ENCODE assay signal across 9 mouse cellular contexts in genomic region chr1:136259893-136260634, GRCm38 (mm10). TPM values are rescaled to one million over a fixed set of nuclear protein-coding genes. Genes with fewer than 3 reads are reported as not detected.
DNase-seq lines count a peak whose midpoint lies in the region; ATAC-seq and TF ChIP-seq lines count a peak whose summit lies in the region.
"Had no signal": no experiment of that assay in that cellular context is flagged by ENCODE, and none has a peak within 500 bp of the region (broad histone marks: within the 10 kb centered on the region; RNA-seq: fewer than 3 reads in every experiment).

No protein-coding gene starts in this region.

- H3K27me3 ChIP-seq in thymus, adult 2 months (ENCODE audit: control insufficient read depth, insufficient read depth, low read length), result peaks cover 5% of the 10 kb centered on the region; the same call in 1 of the 2 replicates
- peaks cover 87% of the 10 kb centered on the region for H3K27me3 ChIP-seq in forebrain, embryonic 10.5 days (ENCODE audit: poor library complexity, severe bottlenecking)
- H3K27me3 ChIP-seq in heart, embryonic 13.5 days (replicated peaks), result peaks cover 94% of the 10 kb centered on the region
- peaks cover 55% of the 10 kb centered on the region for H3K27me3 ChIP-seq in kidney, postnatal 0 days (ENCODE audit: insufficient read depth, low read length)
- H3K27me3 ChIP-seq in liver, embryonic 12.5 days (replicated peaks), result peaks cover 93% of the 10 kb centered on the region
- peaks cover 14% of the 10 kb centered on the region for H3K27me3 ChIP-seq in neural tube, embryonic 14.5 days (ENCODE audit: control insufficient read depth, insufficient read depth, low read length)
- H3K27me3 ChIP-seq: CH12.LX had no signal

- no peaks in the 10 kb centered on the region for H3K36me3 ChIP-seq in thymus, adult 2 months (ENCODE audit: control insufficient read depth, insufficient read depth, low read length)
- no peaks in the 10 kb centered on the region for H3K36me3 ChIP-seq in forebrain, embryonic 10.5 days (replicated peaks)
- H3K36me3 ChIP-seq in heart, embryonic 13.5 days, result no peaks in the 10 kb centered on the region
- H3K36me3 ChIP-seq in kidney, postnatal 0 days (ENCODE audit: insufficient read depth, low read length), result no peaks in the 10 kb centered on the region
- no peaks in the 10 kb centered on the region for H3K36me3 ChIP-seq in liver, embryonic 12.5 days
- no peaks in the 10 kb centered on the region for H3K36me3 ChIP-seq in neural tube, embryonic 14.5 days (ENCODE audit: control insufficient read depth, insufficient read depth, low read length)

- H3K9me3 ChIP-seq in forebrain, embryonic 10.5 days, result no peaks in the 10 kb centered on the region
- no peaks in the 10 kb centered on the region for H3K9me3 ChIP-seq in heart, embryonic 13.5 days
- no peaks in the 10 kb centered on the region for H3K9me3 ChIP-seq in kidney, postnatal 0 days (replicated peaks; ENCODE audit: low read length)
- H3K9me3 ChIP-seq in liver, embryonic 12.5 days (replicated peaks), result no peaks in the 10 kb centered on the region
- H3K9me3 ChIP-seq in neural tube, embryonic 14.5 days (ENCODE audit: control insufficient read depth, low read length), result no peaks in the 10 kb centered on the region

- H3K4me1 ChIP-seq in thymus, adult 2 months (replicated peaks; ENCODE audit: control insufficient read depth, insufficient read depth, low read length), result peaks cover 62% of the 10 kb centered on the region
- peaks cover 38% of the 10 kb centered on the region for H3K4me1 ChIP-seq in forebrain, embryonic 10.5 days
- H3K4me1 ChIP-seq in heart, embryonic 13.5 days, result peaks cover 26% of the 10 kb centered on the region
- H3K4me1 ChIP-seq in kidney, postnatal 0 days (replicated peaks; ENCODE audit: insufficient read depth, low read length), result peaks cover 12% of the 10 kb centered on the region; the same call in 1 of the 2 replicates
- 0 out of 2 replicates have a peak, but pooled peaks cover 13% of the 10 kb centered on the region for H3K4me1 ChIP-seq in liver, embryonic 12.5 days
- 0 out of 2 replicates have a peak, but pooled peaks cover 6% of the 10 kb centered on the region for H3K4me1 ChIP-seq in neural tube, embryonic 14.5 days (ENCODE audit: control insufficient read depth, insufficient read depth, low read length)

- peak; percentile 39; the same call in 1 of the 2 replicates for ATAC-seq in heart, embryonic 13.5 days (ENCODE audit: extremely low read depth, insufficient number of reproducible peaks, low FRiP score, low TSS enrichment)
- ATAC-seq in kidney, postnatal 0 days (replicated peaks; ENCODE audit: low FRiP score, low read depth), result peak; percentile 75
- peak; percentile 53; the same call in 1 of the 2 replicates for ATAC-seq in liver, embryonic 12.5 days
- ATAC-seq in neural tube, embryonic 14.5 days (ENCODE audit: low read depth), result peak; percentile 82

- H3K27ac ChIP-seq in thymus, adult 2 months (ENCODE audit: control insufficient read depth, insufficient read depth, low read length), result no peak overlapping the region
- peak overlapping the region; percentile 71 for H3K27ac ChIP-seq in forebrain, embryonic 10.5 days
- H3K27ac ChIP-seq in heart, embryonic 13.5 days (replicated peaks), result no peak overlapping the region
- H3K27ac ChIP-seq in kidney, postnatal 0 days, result no peak overlapping the region
- no peak overlapping the region for H3K27ac ChIP-seq in liver, embryonic 12.5 days
- H3K27ac ChIP-seq in neural tube, embryonic 14.5 days (ENCODE audit: low read depth, low read length), result peak overlapping the region; percentile 30; the same call in 1 of the 2 replicates

- H3K4me3 ChIP-seq in thymus, adult 2 months (ENCODE audit: control insufficient read depth, insufficient read depth, low read length), result peak overlapping the region; percentile 52
- H3K4me3 ChIP-seq in forebrain, embryonic 10.5 days, result peak overlapping the region; percentile 63
- H3K4me3 ChIP-seq in heart, embryonic 13.5 days, result peak overlapping the region; percentile 64
- peak overlapping the region; percentile 48 for H3K4me3 ChIP-seq in kidney, postnatal 0 days (replicated peaks; ENCODE audit: low read depth, low read length)
- peak overlapping the region; percentile 49 for H3K4me3 ChIP-seq in liver, embryonic 12.5 days
- H3K4me3 ChIP-seq in neural tube, embryonic 14.5 days (ENCODE audit: low read depth, low read length), result peak overlapping the region; percentile 50

- peak overlapping the region; percentile 96 for H3K4me2 ChIP-seq in heart, embryonic 13.5 days
- peak overlapping the region; percentile 92 for H3K4me2 ChIP-seq in kidney, postnatal 0 days (ENCODE audit: low read length)
- peak overlapping the region; percentile 67 for H3K4me2 ChIP-seq in liver, embryonic 12.5 days
- H3K4me2 ChIP-seq in neural tube, embryonic 14.5 days (ENCODE audit: low read depth, low read length), result peak overlapping the region; percentile 81

- under 1% methylated on average over 95 of the region's 95 CpGs for WGBS in thymus, adult 2 months
- under 1% methylated on average over 95 of the region's 95 CpGs for WGBS in forebrain, embryonic 10.5 days
- WGBS in heart, embryonic 13.5 days, result under 1% methylated on average over 95 of the region's 95 CpGs
- under 1% methylated on average over 66 of the region's 95 CpGs for WGBS in kidney, postnatal 0 days
- 3% methylated on average over 95 of the region's 95 CpGs for WGBS in liver, embryonic 12.5 days (ENCODE audit: insufficient replicate concordance)
- under 1% methylated on average over 81 of the region's 95 CpGs for WGBS in neural tube, embryonic 14.5 days

- 0 out of 2 replicates have a peak, but pooled peaks have one; percentile 45 for TF ChIP-seq CTCF in thymus, adult 2 months (IDR thresholded peaks at IDR 0.05; ENCODE audit: borderline replicate concordance, control insufficient read depth, extremely low read depth, insufficient read depth, low read length, poor library complexity)
- TF ChIP-seq CTCF in kidney, postnatal 0 days (IDR thresholded peaks at IDR 0.05; ENCODE audit: low read depth), result no peak

- TF ChIP-seq POLR2A in thymus, adult 2 months (IDR thresholded peaks at IDR 0.05; ENCODE audit: control insufficient read depth, extremely low read depth, insufficient read depth, low read length, poor library complexity), result no peak

- DNase-seq in thymus, adult 2 months, result peak; percentile 37
- DNase-seq in thymus, adult 18-20 months, result no peak
- peak; percentile 47 for DNase-seq in forebrain, embryonic 10.5 days (ENCODE audit: extremely low spot score, low spot score)
- peak; percentile 57 for DNase-seq in kidney, postnatal 0 days (ENCODE audit: low spot score)
- peak; percentile 29 to 45 for DNase-seq in thymus, postnatal 36 days

- H3K9ac ChIP-seq in heart, embryonic 13.5 days, result peak overlapping the region; percentile 76
- peak overlapping the region; percentile 42 for H3K9ac ChIP-seq in kidney, postnatal 0 days (ENCODE audit: low read depth, low read length)
- H3K9ac ChIP-seq in liver, embryonic 12.5 days, result no peak overlapping the region
- peak overlapping the region; percentile 69 for H3K9ac ChIP-seq in neural tube, embryonic 14.5 days (replicated peaks; ENCODE audit: low read depth, low read length)

RNA-seq across cellular contexts. Expression of gene Gpr25, which starts 0.6 kb away (rescaled TPM):
- polyA plus RNA-seq in thymus, adult 2 months (2012; rRNA removed), result 24.4 and 41.7 TPM in 2 replicates
- not detected in 2 replicates for polyA plus RNA-seq in forebrain, embryonic 10.5 days (2016; fragmentation: Nextera tagmentation; extraction: Ambion mirVana)
- polyA plus RNA-seq in heart, embryonic 13.5 days (2015; fragmentation: Nextera tagmentation; extraction: Ambion mirVana), result not detected in 2 replicates
- not detected in 2 replicates for polyA plus RNA-seq in kidney, postnatal 0 days (2015; fragmentation: Nextera tagmentation; extraction: Ambion mirVana)
- not detected in 2 replicates for polyA plus RNA-seq in liver, embryonic 12.5 days (2016; fragmentation: Nextera tagmentation; extraction: Ambion mirVana)
- polyA plus RNA-seq in neural tube, embryonic 14.5 days (2014; fragmentation: Nextera tagmentation; extraction: Ambion mirVana), result 0.67 and 0.70 TPM in 2 replicates

RNA-seq across cellular contexts. Expression of gene Inava, which starts 26.0 kb away (rescaled TPM):
- 8.5 and 9.7 TPM in 2 replicates for polyA plus RNA-seq in thymus, adult 2 months (2012; rRNA removed)
- 21.2 and 23.2 TPM in 2 replicates for polyA plus RNA-seq in forebrain, embryonic 10.5 days (2016; fragmentation: Nextera tagmentation; extraction: Ambion mirVana)
- 1.3 and 1.4 TPM in 2 replicates for polyA plus RNA-seq in heart, embryonic 13.5 days (2015; fragmentation: Nextera tagmentation; extraction: Ambion mirVana)
- 13.3 and 15.9 TPM in 2 replicates for polyA plus RNA-seq in kidney, postnatal 0 days (2015; fragmentation: Nextera tagmentation; extraction: Ambion mirVana)
- polyA plus RNA-seq in liver, embryonic 12.5 days (2016; fragmentation: Nextera tagmentation; extraction: Ambion mirVana), result 0.67 and 1.0 TPM in 2 replicates
- polyA plus RNA-seq in neural tube, embryonic 14.5 days (2014; fragmentation: Nextera tagmentation; extraction: Ambion mirVana), result 2.3 and 2.6 TPM in 2 replicates

RNA-seq across cellular contexts. Expression of gene Mroh3, which starts 47.4 kb away (rescaled TPM):
- polyA plus RNA-seq in thymus, adult 2 months (2012; rRNA removed), result 0.10 and 0.11 TPM in 2 replicates
- 0.27 and 0.28 TPM in 2 replicates for polyA plus RNA-seq in forebrain, embryonic 10.5 days (2016; fragmentation: Nextera tagmentation; extraction: Ambion mirVana)
- not detected in 2 replicates for polyA plus RNA-seq in heart, embryonic 13.5 days (2015; fragmentation: Nextera tagmentation; extraction: Ambion mirVana)
- not detected in 2 replicates for polyA plus RNA-seq in kidney, postnatal 0 days (2015; fragmentation: Nextera tagmentation; extraction: Ambion mirVana)
- polyA plus RNA-seq in liver, embryonic 12.5 days (2016; fragmentation: Nextera tagmentation; extraction: Ambion mirVana), result not detected in 2 replicates
- not detected in 2 replicates for polyA plus RNA-seq in neural tube, embryonic 14.5 days (2014; fragmentation: Nextera tagmentation; extraction: Ambion mirVana)

Comparison
In these comparisons a context has a peak if more than half of its experiments do, and no peak if none do; other contexts are left out.
1. DNase-seq: peak in thymus, adult 2 months (single experiment), forebrain, embryonic 10.5 days (single experiment), kidney, postnatal 0 days (single experiment) and thymus, postnatal 36 days (2 of 2); none in thymus, adult 18-20 months (0 of 2).
2. H3K27ac ChIP-seq: peak in forebrain, embryonic 10.5 days (single experiment) and neural tube, embryonic 14.5 days (single experiment); none in thymus, adult 2 months (single experiment), heart, embryonic 13.5 days (single experiment), kidney, postnatal 0 days (single experiment) and liver, embryonic 12.5 days (single experiment).
3. RNA of gene Gpr25, which starts 0.6 kb away (polyA plus RNA-seq): 24.4 to 41.7 TPM in thymus, adult 2 months; 0.67 to 0.70 TPM in neural tube, embryonic 14.5 days, not detected in forebrain, embryonic 10.5 days, not detected in heart, embryonic 13.5 days, not detected in kidney, postnatal 0 days and not detected in liver, embryonic 12.5 days; every median in the first group is over 10 times any median in the second.
4. Peak in every context shown above with its lines, with median percentiles within 50 percentile points of each other: H3K4me3 ChIP-seq, ATAC-seq and H3K4me2 ChIP-seq.